Mouse (Mus musculus): ENCODE measurements around the gene 5830473C10Rik. TPM values are rescaled to one million over a fixed set of nuclear protein-coding genes. Genes with fewer than 3 reads are reported as not detected.

The 5830473C10Rik gene
- polyA plus RNA-seq, 1 experiment: not detected

DNA sequence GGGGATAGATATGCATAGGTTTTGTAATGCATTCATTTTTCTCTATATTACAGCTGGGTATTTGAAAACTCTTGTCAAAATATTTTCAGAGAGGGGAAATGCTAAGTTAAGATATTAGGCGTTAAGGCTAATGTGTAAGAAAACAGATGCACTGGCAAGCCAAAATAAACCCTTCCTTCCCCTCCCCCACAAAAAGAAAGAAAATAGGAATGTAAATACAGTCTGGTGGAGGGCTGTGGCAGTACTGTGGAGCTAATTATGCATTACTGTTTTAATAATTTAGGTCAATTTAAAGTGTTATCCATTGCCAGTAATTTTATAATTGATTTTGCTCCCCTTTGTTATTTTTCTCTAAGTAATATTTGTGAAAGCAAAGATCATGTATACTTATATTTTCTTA is 67.6 kb downstream of the 5830473C10Rik start:
- no peak for TF ChIP-seq GATA1 (IDR thresholded peaks at IDR 0.05; ENCODE audit: low read length)
- TF ChIP-seq TAL1 (IDR thresholded peaks at IDR 0.05; ENCODE audit: low read length): no peak
- no peaks in the 10 kb centered on the region for H3K9me3 ChIP-seq (ENCODE audit: control insufficient read depth, low read length)
- no peak overlapping the region for H3K4me3 ChIP-seq (replicated peaks)
- H3K27me3 ChIP-seq (ENCODE audit: control insufficient read depth): no peaks in the 10 kb centered on the region
- H3K4me1 ChIP-seq (ENCODE audit: control insufficient read depth): no peaks in the 10 kb centered on the region
- no peaks in the 10 kb centered on the region; the same call in 1 of the 2 replicates for H3K36me3 ChIP-seq (ENCODE audit: control insufficient read depth)

GRCm38 (mm10) chr5:90634885-90635284 is 74.0 kb downstream of the 5830473C10Rik start:
- Histone ChIP-seq H3K4me1 (ENCODE audit: control insufficient read depth) (no peaks in the 10 kb centered on the region), H3K9me3 (ENCODE audit: control insufficient read depth, low read length) (no peaks in the 10 kb centered on the region), H3K36me3 (ENCODE audit: control insufficient read depth) (no peaks in the 10 kb centered on the region), H3K4me3 (replicated peaks) (no peak overlapping the region), H3K27me3 (ENCODE audit: control insufficient read depth) (no peaks in the 10 kb centered on the region)
- TF ChIP-seq TAL1 (IDR thresholded peaks at IDR 0.05; ENCODE audit: low read length) (no peak), GATA1 (IDR thresholded peaks at IDR 0.05; ENCODE audit: low read length) (no peak)

GRCm38 (mm10) chr5:90640286-90641217 is 79.6 kb downstream of the 5830473C10Rik start, which contains the start of gene Rassf6:
Rassf6 (minus strand) TSS chr5:90640657.
- Histone ChIP-seq H3K27me3 (ENCODE audit: control insufficient read depth) (no peaks in the 10 kb centered on the region; the same call in 1 of the 2 replicates), H3K36me3 (ENCODE audit: control insufficient read depth) (no peaks in the 10 kb centered on the region), H3K4me3 (replicated peaks) (peak within 1 kb of the TSS; percentile 45), H3K4me1 (ENCODE audit: control insufficient read depth) (peaks cover 3% of the 10 kb centered on the region; the same call in 1 of the 2 replicates), H3K9me3 (ENCODE audit: control insufficient read depth, low read length) (no peaks in the 10 kb centered on the region)
- TF ChIP-seq GATA1 (IDR thresholded peaks at IDR 0.05; ENCODE audit: low read length) (no peak), TAL1 (IDR thresholded peaks at IDR 0.05; ENCODE audit: low read length) (no peak)

DNA sequence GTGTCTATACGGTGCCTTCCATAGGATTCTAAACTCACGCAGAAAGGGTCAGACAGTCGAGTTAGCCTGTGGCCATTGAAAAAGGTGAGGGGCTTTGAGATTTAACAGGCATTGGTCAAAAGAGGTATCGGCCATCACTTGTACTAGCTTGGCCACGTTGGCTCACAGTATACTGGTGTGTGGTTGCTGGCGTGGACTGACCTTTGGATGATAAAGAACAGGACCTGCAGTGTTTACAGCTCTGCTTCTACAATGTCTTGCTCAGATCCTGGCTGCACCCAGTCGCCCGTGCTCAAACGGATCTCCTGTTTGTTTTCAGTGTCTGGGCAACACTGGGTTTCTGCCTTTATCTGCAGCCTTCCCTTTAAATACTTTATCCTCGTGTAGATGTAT is 80.3 kb downstream of the 5830473C10Rik start:
- Histone ChIP-seq H3K9me3 (ENCODE audit: control insufficient read depth, low read length) (no peaks in the 10 kb centered on the region), H3K4me3 (replicated peaks) (no peak overlapping the region), H3K36me3 (ENCODE audit: control insufficient read depth) (no peaks in the 10 kb centered on the region), H3K27me3 (ENCODE audit: control insufficient read depth) (no peaks in the 10 kb centered on the region; the same call in 1 of the 2 replicates), H3K4me1 (ENCODE audit: control insufficient read depth) (peaks cover 3% of the 10 kb centered on the region; the same call in 1 of the 2 replicates)
- no peak for TF ChIP-seq GATA1 (IDR thresholded peaks at IDR 0.05; ENCODE audit: low read length)
- TF ChIP-seq TAL1 (IDR thresholded peaks at IDR 0.05; ENCODE audit: low read length): no peak

GRCm38 (mm10) chr5:90645579-90645978 is 84.7 kb downstream of the 5830473C10Rik start:
- H3K9me3 ChIP-seq (ENCODE audit: control insufficient read depth, low read length): no peaks in the 10 kb centered on the region
- no peak overlapping the region for H3K4me3 ChIP-seq (replicated peaks)
- no peaks in the 10 kb centered on the region; the same call in 1 of the 2 replicates for H3K27me3 ChIP-seq (ENCODE audit: control insufficient read depth)
- H3K36me3 ChIP-seq (ENCODE audit: control insufficient read depth): no peaks in the 10 kb centered on the region
- no peak for TF ChIP-seq GATA1 (IDR thresholded peaks at IDR 0.05; ENCODE audit: low read length)
- TF ChIP-seq TAL1 (IDR thresholded peaks at IDR 0.05; ENCODE audit: low read length): no peak
- peaks cover under 1% of the 10 kb centered on the region; the same call in 1 of the 2 replicates for H3K4me1 ChIP-seq (ENCODE audit: control insufficient read depth)

GRCm38 (mm10) chr5:90646398-90646797 is 85.5 kb downstream of the 5830473C10Rik start:
- no peak for TF ChIP-seq TAL1 (IDR thresholded peaks at IDR 0.05; ENCODE audit: low read length)
- TF ChIP-seq GATA1 (IDR thresholded peaks at IDR 0.05; ENCODE audit: low read length): no peak
- H3K36me3 ChIP-seq (ENCODE audit: control insufficient read depth): no peaks in the 10 kb centered on the region
- no peaks in the 10 kb centered on the region for H3K4me1 ChIP-seq (ENCODE audit: control insufficient read depth)
- H3K4me3 ChIP-seq (replicated peaks): no peak overlapping the region
- H3K27me3 ChIP-seq (ENCODE audit: control insufficient read depth): no peaks in the 10 kb centered on the region
- H3K9me3 ChIP-seq (ENCODE audit: control insufficient read depth, low read length): no peaks in the 10 kb centered on the region

Other genes with a start within 250 kb of the 5830473C10Rik start
- gene Ankrd17, start 194.5 kb upstream of the 5830473C10Rik start, polyA plus RNA-seq (2012): 0.48 and 0.51 TPM in 2 replicates
- 0.06 TPM in 1 of 2 replicates, not detected in the other for gene Gm9958, start 193.9 kb upstream of the 5830473C10Rik start, polyA plus RNA-seq (2012)
- gene Alb, start 100.2 kb upstream of the 5830473C10Rik start, polyA plus RNA-seq (2012): 0.52 and 0.75 TPM in 2 replicates
- gene Afp, start 70.4 kb upstream of the 5830473C10Rik start, polyA plus RNA-seq (2012): 1.9 TPM in 2 replicates
- not detected in 2 replicates for gene Afm, start 42.2 kb upstream of the 5830473C10Rik start, polyA plus RNA-seq (2012)
- not detected in 2 replicates for gene Rassf6, start 79.5 kb downstream of the 5830473C10Rik start, polyA plus RNA-seq (2012)
- gene Cxcl5, start 198.3 kb downstream of the 5830473C10Rik start, polyA plus RNA-seq (2012): not detected in 2 replicates
- gene Ppbp, start 207.4 kb downstream of the 5830473C10Rik start, polyA plus RNA-seq (2012): 0.03 TPM in 1 of 2 replicates, not detected in the other
- gene Pf4, start 211.3 kb downstream of the 5830473C10Rik start, polyA plus RNA-seq (2012): 0.14 and 0.38 TPM in 2 replicates
- 0.04 and 0.07 TPM in 2 replicates for gene Cxcl3, start 225.0 kb downstream of the 5830473C10Rik start, polyA plus RNA-seq (2012)
- not detected in 2 replicates for gene Cxcl15, start 233.4 kb downstream of the 5830473C10Rik start, polyA plus RNA-seq (2012)

Data from erythroblast, embryonic 14.5 days (primary cell).